Mouse (Mus musculus) thymus, postnatal 0 days (tissue): ENCODE measurements at regions not wholly inside any gene's neighbourhood (a gene's known extent, or its start where the extent isn't known, plus 50 kb on each side); places are given as distances from the start of the nearest gene placed in this dataset.

Source experiments
- DNase-seq: peaks from one replicate; pipeline ENCODE4 v3.0.0-alpha.2; 2015; ENCODE audit warnings: low spot score

- DNase-seq, result no peak
Measured at GRCm38 (mm10) chr1:119259455-119259854, 162.6 kb downstream of the Inhbb start.

GRCm38 (mm10) chr1:119256769-119257168, 165.3 kb downstream of the Inhbb start:
- no peak for DNase-seq

GRCm38 (mm10) chr1:119256097-119256473, 166.0 kb downstream of the Inhbb start:
- no peak for DNase-seq

GRCm38 (mm10) chr1:119255386-119256096, 166.5 kb downstream of the Inhbb start:
- DNase-seq, result no peak

GRCm38 (mm10) chr1:119254928-119255327, 167.1 kb downstream of the Inhbb start:
- DNase-seq, result no peak

- no peak for DNase-seq
Measured at GRCm38 (mm10) chr1:119253371-119253851, 168.6 kb downstream of the Inhbb start.

- no peak for DNase-seq
Measured at GRCm38 (mm10) chr1:119252403-119252802, 169.6 kb downstream of the Inhbb start.

GRCm38 (mm10) chr1:119251741-119252140, 170.3 kb downstream of the Inhbb start:
- no peak for DNase-seq

- DNase-seq, result no peak
Measured at GRCm38 (mm10) chr1:119248776-119249495, 173.1 kb downstream of the Inhbb start.

- no peak for DNase-seq
Measured at GRCm38 (mm10) chr1:119247117-119247516, 174.9 kb downstream of the Inhbb start.

GRCm38 (mm10) chr1:119238463-119238862, 183.6 kb downstream of the Inhbb start:
- no peak for DNase-seq

GRCm38 (mm10) chr1:119236787-119237186, 183.4 kb upstream of the Gli2 start:
- DNase-seq, result no peak

GRCm38 (mm10) chr1:119234449-119234848, 181.0 kb upstream of the Gli2 start:
- no peak for DNase-seq

GRCm38 (mm10) chr1:119226996-119227395, 173.6 kb upstream of the Gli2 start:
- no peak for DNase-seq

- no peak for DNase-seq
Measured at GRCm38 (mm10) chr1:119223876-119224275, 170.5 kb upstream of the Gli2 start.

- no peak for DNase-seq
Measured at GRCm38 (mm10) chr1:119221901-119222300, 168.5 kb upstream of the Gli2 start.

- no peak for DNase-seq
Measured at GRCm38 (mm10) chr1:119221012-119221411, 167.6 kb upstream of the Gli2 start.

GRCm38 (mm10) chr1:119219817-119220216, 166.4 kb upstream of the Gli2 start:
- no peak for DNase-seq

GRCm38 (mm10) chr1:119217387-119217786, 164.0 kb upstream of the Gli2 start:
- no peak for DNase-seq

GRCm38 (mm10) chr1:119209607-119210007, 156.2 kb upstream of the Gli2 start:
- no peak for DNase-seq

GRCm38 (mm10) chr1:119202456-119202855, 149.0 kb upstream of the Gli2 start:
- no peak for DNase-seq

GRCm38 (mm10) chr1:119197415-119197700, 143.9 kb upstream of the Gli2 start:
- DNase-seq, result no peak
